Mouse (Mus musculus) 416B (cell line): Measurements from ENCODE around the gene Mrpl1.

Experiments used
- DNase-seq: peaks from one replicate; pipeline ENCODE4 v3.0.0; 2011; ENCODE audit warnings: low read depth

Gene Mrpl1

GRCm38 (mm10) chr5:96207531-96207930 lies 1.8 kb upstream of the Mrpl1 start:
- DNase-seq, result no peak

- DNase-seq, result peak; percentile 83
These were observed 750 bp upstream of the Mrpl1 start for GRCm38 (mm10) chr5:96208543-96208942.

GRCm38 (mm10) chr5:96209916-96210583 lies 757 bp downstream of the Mrpl1 start:
- peak; percentile 96 for DNase-seq

GRCm38 (mm10) chr5:96218648-96219047 lies 9.4 kb downstream of the Mrpl1 start:
- no peak for DNase-seq

GRCm38 (mm10) chr5:96219512-96219911 lies 10.2 kb downstream of the Mrpl1 start:
- DNase-seq, result no peak

- DNase-seq, result peak; percentile 76
These were observed 12.0 kb downstream of the Mrpl1 start for GRCm38 (mm10) chr5:96221298-96221697.

GRCm38 (mm10) chr5:96221812-96222585 lies 12.7 kb downstream of the Mrpl1 start:
- DNase-seq, result peak; percentile 94

- DNase-seq, result no peak
These were observed 13.7 kb downstream of the Mrpl1 start for GRCm38 (mm10) chr5:96222964-96223363.

- DNase-seq, result no peak
These were observed 17.2 kb downstream of the Mrpl1 start for GRCm38 (mm10) chr5:96226490-96226889.

- no peak for DNase-seq
These were observed 19.7 kb downstream of the Mrpl1 start for GRCm38 (mm10) chr5:96228967-96229366.

GRCm38 (mm10) chr5:96238797-96239196 lies 29.5 kb downstream of the Mrpl1 start:
- DNase-seq, result no peak

- DNase-seq, result peak; percentile 54
These were observed 31.6 kb downstream of the Mrpl1 start for GRCm38 (mm10) chr5:96240856-96241255.

GRCm38 (mm10) chr5:96244511-96244910 lies 35.2 kb downstream of the Mrpl1 start:
- peak; percentile 40 for DNase-seq

- DNase-seq, result no peak
These were observed 44.7 kb downstream of the Mrpl1 start for GRCm38 (mm10) chr5:96253995-96254394.

GRCm38 (mm10) chr5:96255166-96255565 lies 45.9 kb downstream of the Mrpl1 start:
- no peak for DNase-seq

GRCm38 (mm10) chr5:96258210-96258609 lies 48.9 kb downstream of the Mrpl1 start:
- no peak for DNase-seq

- peak; percentile 83 for DNase-seq
These were observed 57.9 kb downstream of the Mrpl1 start for GRCm38 (mm10) chr5:96267017-96267702.

GRCm38 (mm10) chr5:96271070-96271469 lies 61.8 kb downstream of the Mrpl1 start:
- DNase-seq, result peak; percentile 55

- DNase-seq, result no peak
These were observed 96.5 kb downstream of the Mrpl1 start for GRCm38 (mm10) chr5:96305786-96306185.

GRCm38 (mm10) chr5:96306271-96306670 lies 97.0 kb downstream of the Mrpl1 start:
- DNase-seq, result no peak

GRCm38 (mm10) chr5:96306826-96307225 lies 97.5 kb downstream of the Mrpl1 start:
- DNase-seq, result peak; percentile 3

GRCm38 (mm10) chr5:96308086-96308485 lies 98.8 kb downstream of the Mrpl1 start:
- no peak for DNase-seq

- no peak for DNase-seq
These were observed 99.4 kb downstream of the Mrpl1 start for GRCm38 (mm10) chr5:96308645-96309044.
